Mouse (Mus musculus): ENCODE measurements around the gene Taf9b.

DNA sequence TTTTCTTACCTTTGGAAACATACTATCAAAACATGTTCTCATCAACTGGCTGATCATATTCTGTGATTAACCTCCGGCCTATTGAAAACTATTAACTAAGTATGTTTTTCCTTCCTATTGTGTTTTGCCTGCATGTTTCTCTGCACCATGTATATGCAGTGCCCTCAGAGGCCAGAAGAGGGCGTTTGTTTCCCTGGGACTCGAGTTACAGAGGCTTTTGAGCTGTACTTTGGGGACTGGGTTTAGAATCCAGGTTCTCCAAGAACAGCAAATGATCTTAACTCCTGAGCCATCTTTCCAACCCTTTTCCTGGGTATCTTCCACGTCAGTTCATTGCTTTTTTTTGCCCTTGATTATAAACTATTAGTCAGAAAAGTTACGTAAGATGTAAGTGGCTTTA lies 23.6 kb downstream of the Taf9b start:
- TF ChIP-seq GATA1 (IDR thresholded peaks at IDR 0.05; ENCODE audit: low read length): no peak
- no peak for TF ChIP-seq TAL1 (IDR thresholded peaks at IDR 0.05; ENCODE audit: low read length)
